Mouse (Mus musculus) urinary bladder, adult 2 months (tissue): ENCODE results near the gene Picalm. TPM values are rescaled to one million over a fixed set of nuclear protein-coding genes. Genes with fewer than 3 reads are reported as not detected.
"Not testable (repeated sequence)": the region's sequence is repeated elsewhere in the genome, so short reads cannot be mapped to it uniquely, and the experiment has no call there.

Experiments
- DNase-seq: peaks from one replicate; pipeline ENCODE4 v3.0.0; 2022; ENCODE audit warnings: low spot score
- polyA plus RNA-seq: library from polyadenylated mRNA; depleted of rRNA; stranded (reverse); fragments of >200 nt; gene quantifications from 2 replicates; pipeline ENCODE4 v1.2.3, GENCODE M21; 2012

Gene Picalm
- polyA plus RNA-seq, 1 experiment = 156 TPM

GRCm38 (mm10) chr7:90131831-90132241 lies 1.8 kb downstream of the Picalm start:
- DNase-seq = no peak

- no peak for DNase-seq
Measured at GRCm38 (mm10) chr7:90132322-90132721, 2.3 kb downstream of the Picalm start.

- no peak for DNase-seq
Measured at GRCm38 (mm10) chr7:90136736-90137135, 6.7 kb downstream of the Picalm start.

- no peak for DNase-seq
Measured at GRCm38 (mm10) chr7:90138359-90138758, 8.3 kb downstream of the Picalm start.

GRCm38 (mm10) chr7:90140290-90140689 lies 10.3 kb downstream of the Picalm start:
- no peak for DNase-seq

GRCm38 (mm10) chr7:90144275-90144674 lies 14.3 kb downstream of the Picalm start:
- no peak for DNase-seq

- DNase-seq = no peak
Measured at GRCm38 (mm10) chr7:90144971-90145370, 15.0 kb downstream of the Picalm start.

- no peak for DNase-seq
Measured at GRCm38 (mm10) chr7:90145376-90145775, 15.4 kb downstream of the Picalm start.

- DNase-seq = no peak
Measured at GRCm38 (mm10) chr7:90145897-90146296, 15.9 kb downstream of the Picalm start.

GRCm38 (mm10) chr7:90146321-90146720 lies 16.3 kb downstream of the Picalm start:
- DNase-seq = no peak

GRCm38 (mm10) chr7:90148023-90148422 lies 18.0 kb downstream of the Picalm start:
- no peak for DNase-seq

- no peak for DNase-seq
Measured at GRCm38 (mm10) chr7:90148516-90148915, 18.5 kb downstream of the Picalm start.

GRCm38 (mm10) chr7:90150311-90150710 lies 20.3 kb downstream of the Picalm start:
- DNase-seq = no peak

GRCm38 (mm10) chr7:90158034-90158433 lies 28.0 kb downstream of the Picalm start:
- no peak for DNase-seq

GRCm38 (mm10) chr7:90160598-90160997 lies 30.6 kb downstream of the Picalm start:
- no peak for DNase-seq

GRCm38 (mm10) chr7:90164276-90164675 lies 34.3 kb downstream of the Picalm start:
- DNase-seq = no peak

- no peak for DNase-seq
Measured at GRCm38 (mm10) chr7:90165970-90166369, 36.0 kb downstream of the Picalm start.

- DNase-seq = not testable (repeated sequence)
Measured at GRCm38 (mm10) chr7:90167777-90168176, 37.8 kb downstream of the Picalm start.

GRCm38 (mm10) chr7:90173778-90174177 lies 43.8 kb downstream of the Picalm start:
- no peak for DNase-seq

- DNase-seq = no peak
Measured at GRCm38 (mm10) chr7:90175576-90175975, 45.6 kb downstream of the Picalm start.

GRCm38 (mm10) chr7:90180635-90181034 lies 50.6 kb downstream of the Picalm start:
- no peak for DNase-seq

GRCm38 (mm10) chr7:90200251-90200650 lies 70.2 kb downstream of the Picalm start:
- no peak for DNase-seq

- no peak for DNase-seq
Measured at GRCm38 (mm10) chr7:90201877-90202465, 72.0 kb downstream of the Picalm start.

GRCm38 (mm10) chr7:90203914-90204313 lies 73.9 kb downstream of the Picalm start:
- no peak for DNase-seq
